Mouse (Mus musculus) right cerebral cortex, postnatal 25 days (tissue): ENCODE measurements around the gene Rtn4rl2.
A peak's percentile ranks its signal among the peaks of the same experiment; 100 is the strongest.

ENCODE experiments used
- DNase-seq: peaks from one replicate; pipeline ENCODE4 v3.0.0; 2022

Rtn4rl2 gene

GRCm38 (mm10) chr2:84884611-84885010 lies 1.9 kb downstream of the Rtn4rl2 start:
- DNase-seq, result no peak

- DNase-seq, result no peak
These were observed 2.6 kb downstream of the Rtn4rl2 start for GRCm38 (mm10) chr2:84883942-84884341.

GRCm38 (mm10) chr2:84883530-84883929 lies 3.0 kb downstream of the Rtn4rl2 start:
- DNase-seq, result no peak

- DNase-seq, result no peak
These were observed 3.4 kb downstream of the Rtn4rl2 start for GRCm38 (mm10) chr2:84883084-84883483.

- DNase-seq, result peak; percentile 82
These were observed 3.9 kb downstream of the Rtn4rl2 start for GRCm38 (mm10) chr2:84882606-84883005.

- DNase-seq, result no peak
These were observed 5.9 kb downstream of the Rtn4rl2 start for GRCm38 (mm10) chr2:84880590-84880989.

- DNase-seq, result no peak
These were observed 10.7 kb downstream of the Rtn4rl2 start for GRCm38 (mm10) chr2:84875842-84876241.

GRCm38 (mm10) chr2:84872105-84872716 lies 14.3 kb downstream of the Rtn4rl2 start:
- no peak for DNase-seq

- no peak for DNase-seq
These were observed 15.8 kb downstream of the Rtn4rl2 start for GRCm38 (mm10) chr2:84870623-84871160.

GRCm38 (mm10) chr2:84868977-84869376 lies 17.5 kb downstream of the Rtn4rl2 start:
- DNase-seq, result no peak

GRCm38 (mm10) chr2:84868521-84868943 lies 18.0 kb downstream of the Rtn4rl2 start:
- DNase-seq, result no peak

GRCm38 (mm10) chr2:84865616-84866571 lies 20.6 kb downstream of the Rtn4rl2 start:
- DNase-seq, result no peak

GRCm38 (mm10) chr2:84862231-84862630 lies 24.3 kb downstream of the Rtn4rl2 start:
- DNase-seq, result no peak

GRCm38 (mm10) chr2:84861430-84861829 lies 25.1 kb downstream of the Rtn4rl2 start:
- DNase-seq, result no peak

GRCm38 (mm10) chr2:84859991-84860780 lies 26.3 kb downstream of the Rtn4rl2 start:
- DNase-seq, result no peak

GRCm38 (mm10) chr2:84858551-84858950 lies 28.0 kb downstream of the Rtn4rl2 start:
- DNase-seq, result no peak

- DNase-seq, result no peak
These were observed 30.8 kb downstream of the Rtn4rl2 start for GRCm38 (mm10) chr2:84855732-84856131.

- no peak for DNase-seq
These were observed 35.1 kb downstream of the Rtn4rl2 start for GRCm38 (mm10) chr2:84851130-84852040.

GRCm38 (mm10) chr2:84850407-84851129 lies 35.9 kb downstream of the Rtn4rl2 start:
- no peak for DNase-seq

- no peak for DNase-seq
These were observed 41.3 kb downstream of the Rtn4rl2 start for GRCm38 (mm10) chr2:84845226-84845625.

- no peak for DNase-seq
These were observed 42.9 kb downstream of the Rtn4rl2 start for GRCm38 (mm10) chr2:84843654-84844053.
